ENCODE assay signal across 21 mouse cellular contexts in genomic region chr4:127174900-127175278, GRCm38 (mm10). TPM values are rescaled to one million over a fixed set of nuclear protein-coding genes. Genes with fewer than 3 reads are reported as not detected.
A peak's percentile ranks its signal among the peaks of the same experiment; 100 is the strongest.
DNase-seq lines count a peak whose midpoint lies in the region; ATAC-seq and TF ChIP-seq lines count a peak whose summit lies in the region.
"Had no signal": no experiment of that assay in that cellular context is flagged by ENCODE, and none has a peak within 500 bp of the region (broad histone marks: within the 10 kb centered on the region; RNA-seq: fewer than 3 reads in every experiment).

No protein-coding gene starts in this region.

- no peak for TF ChIP-seq CTCF in layer of hippocampus, adult 2 months (conservative IDR thresholded peaks at IDR 0.05)

- no peaks in the 10 kb centered on the region for H3K36me3 ChIP-seq in forebrain, embryonic 16.5 days (ENCODE audit: control insufficient read depth, insufficient read depth)
- H3K36me3 ChIP-seq: embryonic facial prominence, embryonic 12.5 days; hindbrain, embryonic 12.5 days; kidney, embryonic 15.5 days; midbrain, embryonic 13.5 days; neural tube, embryonic 15.5 days had no signal

- no peak overlapping the region for H3K4me2 ChIP-seq in forebrain, embryonic 16.5 days (ENCODE audit: low read length)
- H3K4me2 ChIP-seq: embryonic facial prominence, embryonic 12.5 days; hindbrain, embryonic 12.5 days; kidney, embryonic 15.5 days; midbrain, embryonic 13.5 days; neural tube, embryonic 15.5 days had no signal

- H3K27me3 ChIP-seq in forebrain, embryonic 16.5 days (replicated peaks; ENCODE audit: control insufficient read depth, insufficient read depth, low read length), result no peaks in the 10 kb centered on the region; the same call in 1 of the 2 replicates

- H3K9me3 ChIP-seq in forebrain, embryonic 16.5 days (ENCODE audit: control insufficient read depth, low read length), result no peaks in the 10 kb centered on the region
- H3K9me3 ChIP-seq: embryonic facial prominence, embryonic 12.5 days; hindbrain, embryonic 12.5 days; kidney, embryonic 15.5 days; midbrain, embryonic 13.5 days; neural tube, embryonic 15.5 days had no signal

- 58% methylated on average over 4 of the region's 4 CpGs for WGBS in forebrain, embryonic 16.5 days

- peaks cover 35% of the 10 kb centered on the region for H3K4me1 ChIP-seq in forebrain, embryonic 16.5 days (replicated peaks; ENCODE audit: control insufficient read depth, insufficient read depth, low read length)

- peak overlapping the region; percentile 51 for H3K4me3 ChIP-seq in layer of hippocampus, adult 2 months
- H3K4me3 ChIP-seq in forebrain, embryonic 16.5 days (replicated peaks; ENCODE audit: low read length), result no peak overlapping the region
- H3K4me3 ChIP-seq: embryonic facial prominence, embryonic 12.5 days; hindbrain, embryonic 12.5 days; kidney, embryonic 15.5 days; midbrain, embryonic 13.5 days; myocyte; neural tube, embryonic 15.5 days had no signal

- ATAC-seq in forebrain, embryonic 16.5 days, result no peak
- ATAC-seq: forebrain, postnatal 0 days; inflammation-experienced regulatory T-cells, adult 6 months; midbrain, embryonic 13.5 days had no signal

- peak in 1 of 2 experiments; percentile 80 for DNase-seq in layer of hippocampus, adult 2 months (ENCODE audit: low spot score in 2 of 2)
- no peak for DNase-seq in layer of hippocampus, adult 11-12 months (ENCODE audit: low spot score)
- DNase-seq in right cerebral cortex, postnatal 25 days, result peak; percentile 70
- DNase-seq in right cerebral cortex, postnatal 14 days, result no peak
- DNase-seq in cerebellum, postnatal 25 days, result peak; percentile 12 to 28
- no peak for DNase-seq in ovary, adult 18-20 months (ENCODE audit: low spot score)
- DNase-seq: adrenal gland, adult 2 months; forebrain, postnatal 0 days; gastrocnemius, postnatal 25 days; retina, postnatal 1 day; thymus, postnatal 14 days had no signal

- H3K27ac ChIP-seq in layer of hippocampus, adult 2 months, result peak overlapping the region; percentile 96
- no peak overlapping the region for H3K27ac ChIP-seq in forebrain, embryonic 16.5 days (ENCODE audit: low read length)
- H3K27ac ChIP-seq: embryonic facial prominence, embryonic 12.5 days; hindbrain, embryonic 12.5 days; kidney, embryonic 15.5 days; liver, embryonic 14.5 days; midbrain, embryonic 13.5 days; neural tube, embryonic 15.5 days; stomach, postnatal 0 days had no signal

- H3K9ac ChIP-seq in forebrain, embryonic 16.5 days (replicated peaks; ENCODE audit: low read depth, low read length), result no peak overlapping the region
- H3K9ac ChIP-seq: embryonic facial prominence, embryonic 12.5 days; forebrain, postnatal 0 days; hindbrain, embryonic 12.5 days; kidney, embryonic 15.5 days; liver, embryonic 14.5 days; midbrain, embryonic 13.5 days; neural tube, embryonic 15.5 days had no signal

RNA-seq across cellular contexts. Expression of gene Dlgap3, which starts 5.9 kb away (rescaled TPM):
- total RNA-seq in layer of hippocampus, adult 2 months (2021), result 100 to 1,000 TPM; 283 to 292 TPM
- polyA plus RNA-seq in forebrain, embryonic 16.5 days (2015; fragmentation: Nextera tagmentation; extraction: Ambion mirVana), result 7.7 and 8.3 TPM in 2 replicates
- polyA plus RNA-seq: inflammation-experienced regulatory T-cells, adult 6 months; myocyte had no signal

RNA-seq across cellular contexts. Expression of gene Tmem35b, which starts 51.4 kb away (rescaled TPM):
- 1 to 10 TPM; 5.5 to 5.8 TPM for total RNA-seq in layer of hippocampus, adult 2 months (2021)
- polyA plus RNA-seq in forebrain, embryonic 16.5 days (2015; fragmentation: Nextera tagmentation; extraction: Ambion mirVana), result 12.6 and 14.6 TPM in 2 replicates

Comparison
In these comparisons a context has a peak if more than half of its experiments do, and no peak if none do; other contexts are left out.
1. DNase-seq: peak in right cerebral cortex, postnatal 25 days (single experiment) and cerebellum, postnatal 25 days (2 of 2); none in layer of hippocampus, adult 11-12 months (single experiment), right cerebral cortex, postnatal 14 days (single experiment) and ovary, adult 18-20 months (single experiment).